8 mouse cellular contexts compared by ENCODE assay signal in genomic region chr1:170215590-170215989, GRCm38 (mm10). TPM values are rescaled to one million over a fixed set of nuclear protein-coding genes. Genes with fewer than 3 reads are reported as not detected.
DNase-seq lines count a peak whose midpoint lies in the region; ATAC-seq lines count a peak whose summit lies in the region.

No protein-coding gene starts in this region.

- no peak for DNase-seq in kidney, postnatal 14 days
- no peak for DNase-seq in adrenal gland, postnatal 10 days
- no peak for DNase-seq in layer of hippocampus, postnatal 14 days (ENCODE audit: low spot score in 2 of 2)

- 0 out of 2 replicates have a peak, but pooled peaks cover 4% of the 10 kb centered on the region for H3K27me3 ChIP-seq in kidney, embryonic 15.5 days
- peaks cover 3% of the 10 kb centered on the region for H3K27me3 ChIP-seq in hindbrain, embryonic 16.5 days (replicated peaks; ENCODE audit: control insufficient read depth, insufficient read depth, low read length)
- peaks cover 2% of the 10 kb centered on the region; the same call in 1 of the 2 replicates for H3K27me3 ChIP-seq in midbrain, embryonic 16.5 days (ENCODE audit: control insufficient read depth, insufficient read depth, low read depth, low read length)

- peak overlapping the region; percentile 85 for H3K4me3 ChIP-seq in kidney, embryonic 15.5 days (replicated peaks)
- H3K4me3 ChIP-seq in brown adipose tissue, adult 24 weeks (ENCODE audit: insufficient read depth, low read depth, low read length): peak overlapping the region; percentile 94
- H3K4me3 ChIP-seq in hindbrain, embryonic 16.5 days (ENCODE audit: low read length): peak overlapping the region; percentile 58
- peak overlapping the region; percentile 88 for H3K4me3 ChIP-seq in midbrain, embryonic 16.5 days (ENCODE audit: low read depth, low read length)

- H3K27ac ChIP-seq in kidney, embryonic 15.5 days: no peak overlapping the region
- no peak overlapping the region for H3K27ac ChIP-seq in brown adipose tissue, adult 24 weeks (replicated peaks; ENCODE audit: low read depth, low read length)
- H3K27ac ChIP-seq in hindbrain, embryonic 16.5 days (ENCODE audit: low read depth, low read length): no peak overlapping the region
- H3K27ac ChIP-seq in midbrain, embryonic 16.5 days (ENCODE audit: low read length): peak overlapping the region; percentile 81; the same call in 1 of the 2 replicates

- no peak for ATAC-seq in kidney, embryonic 15.5 days (replicated peaks; ENCODE audit: low FRiP score)
- ATAC-seq in hindbrain, embryonic 16.5 days: peak; percentile 5; the same call in 1 of the 2 replicates
- peak; percentile 34; the same call in 1 of the 2 replicates for ATAC-seq in midbrain, embryonic 16.5 days
- ATAC-seq in frontal cortex, adult (ENCODE audit: low TSS enrichment): no peak

- H3K4me2 ChIP-seq in kidney, embryonic 15.5 days: peak overlapping the region; percentile 66
- peak overlapping the region; percentile 55 for H3K4me2 ChIP-seq in hindbrain, embryonic 16.5 days (ENCODE audit: low read length)
- H3K4me2 ChIP-seq in midbrain, embryonic 16.5 days (ENCODE audit: low read length): peak overlapping the region; percentile 49

- H3K9me3 ChIP-seq in kidney, embryonic 15.5 days (replicated peaks): no peaks in the 10 kb centered on the region
- no peaks in the 10 kb centered on the region for H3K9me3 ChIP-seq in hindbrain, embryonic 16.5 days (ENCODE audit: control insufficient read depth, low read length)
- H3K9me3 ChIP-seq in midbrain, embryonic 16.5 days (replicated peaks; ENCODE audit: control insufficient read depth, low read length, poor library complexity, severe bottlenecking): no peaks in the 10 kb centered on the region

- no peak overlapping the region for H3K9ac ChIP-seq in kidney, embryonic 15.5 days
- no peak overlapping the region for H3K9ac ChIP-seq in hindbrain, embryonic 16.5 days (ENCODE audit: low read depth, low read length)
- H3K9ac ChIP-seq in midbrain, embryonic 16.5 days (ENCODE audit: low read depth, low read length): no peak overlapping the region

- H3K4me1 ChIP-seq in kidney, embryonic 15.5 days: peaks cover 9% of the 10 kb centered on the region
- H3K4me1 ChIP-seq in brown adipose tissue, adult 24 weeks (ENCODE audit: control insufficient read depth, insufficient read depth, insufficient read length, low read length): no peaks in the 10 kb centered on the region; the same call in 1 of the 2 replicates
- peaks cover 11% of the 10 kb centered on the region for H3K4me1 ChIP-seq in hindbrain, embryonic 16.5 days (ENCODE audit: control insufficient read depth, insufficient read depth, low read depth, low read length)
- peaks cover 9% of the 10 kb centered on the region for H3K4me1 ChIP-seq in midbrain, embryonic 16.5 days (ENCODE audit: control insufficient read depth, insufficient read depth, low read length)

- WGBS in kidney, embryonic 15.5 days: 77% methylated on average over 3 of the region's 3 CpGs
- 75% methylated on average over 3 of the region's 3 CpGs for WGBS in hindbrain, embryonic 16.5 days
- WGBS in midbrain, embryonic 16.5 days: 79% methylated on average over 3 of the region's 3 CpGs

- peaks cover 18% of the 10 kb centered on the region for H3K36me3 ChIP-seq in kidney, embryonic 15.5 days
- peaks cover 8% of the 10 kb centered on the region for H3K36me3 ChIP-seq in hindbrain, embryonic 16.5 days (ENCODE audit: control insufficient read depth, insufficient read depth, low read length)
- H3K36me3 ChIP-seq in midbrain, embryonic 16.5 days (ENCODE audit: control insufficient read depth, insufficient read depth, low read length): peaks cover 7% of the 10 kb centered on the region

RNA-seq across cellular contexts. Expression of gene Uhmk1, which starts 0.4 kb away (rescaled TPM):
- 8.3 and 8.7 TPM in 2 replicates for polyA plus RNA-seq in kidney, embryonic 15.5 days (2015; fragmentation: Nextera tagmentation; extraction: Ambion mirVana)
- polyA plus RNA-seq in brown adipose tissue, adult 24 weeks (2012; ENCODE audit: insufficient read depth, insufficient read length, missing spikeins): 32.6 and 42.6 TPM in 2 replicates
- 8.1 and 10.4 TPM in 2 replicates for polyA plus RNA-seq in hindbrain, embryonic 16.5 days (2015; fragmentation: Nextera tagmentation; extraction: Ambion mirVana)
- 9.6 and 9.7 TPM in 2 replicates for polyA plus RNA-seq in midbrain, embryonic 16.5 days (2015; fragmentation: Nextera tagmentation; extraction: Ambion mirVana)
- total RNA-seq in adrenal gland, postnatal 10 days (2021): 10 to 100 TPM; 47.5 to 48.9 TPM
- 100 to 1,000 TPM; 163 to 168 TPM for total RNA-seq in layer of hippocampus, postnatal 14 days (2021)

RNA-seq across cellular contexts. Expression of gene Sh2d1b2, which starts 17.0 kb away (rescaled TPM):
- not detected in 2 replicates for polyA plus RNA-seq in kidney, embryonic 15.5 days (2015; fragmentation: Nextera tagmentation; extraction: Ambion mirVana)
- polyA plus RNA-seq in brown adipose tissue, adult 24 weeks (2012; ENCODE audit: insufficient read depth, insufficient read length, missing spikeins): not detected in 2 replicates
- polyA plus RNA-seq in hindbrain, embryonic 16.5 days (2015; fragmentation: Nextera tagmentation; extraction: Ambion mirVana): 0.15 TPM in 1 of 2 replicates, not detected in the other
- not detected in 2 replicates for polyA plus RNA-seq in midbrain, embryonic 16.5 days (2015; fragmentation: Nextera tagmentation; extraction: Ambion mirVana)
- total RNA-seq in adrenal gland, postnatal 10 days (2021): not detected
- not detected for total RNA-seq in layer of hippocampus, postnatal 14 days (2021)

RNA-seq across cellular contexts. Expression of gene Uap1, which starts 40.8 kb away (rescaled TPM):
- polyA plus RNA-seq in kidney, embryonic 15.5 days (2015; fragmentation: Nextera tagmentation; extraction: Ambion mirVana): 52.2 and 56.4 TPM in 2 replicates
- 54.8 and 58.0 TPM in 2 replicates for polyA plus RNA-seq in brown adipose tissue, adult 24 weeks (2012; ENCODE audit: insufficient read depth, insufficient read length, missing spikeins)
- 65.0 and 65.4 TPM in 2 replicates for polyA plus RNA-seq in hindbrain, embryonic 16.5 days (2015; fragmentation: Nextera tagmentation; extraction: Ambion mirVana)
- 63.6 and 65.6 TPM in 2 replicates for polyA plus RNA-seq in midbrain, embryonic 16.5 days (2015; fragmentation: Nextera tagmentation; extraction: Ambion mirVana)
- total RNA-seq in adrenal gland, postnatal 10 days (2021): 10 to 100 TPM; 55.3 to 61.6 TPM
- total RNA-seq in layer of hippocampus, postnatal 14 days (2021): 10 to 100 TPM; 52.2 to 54.4 TPM

Comparison
In these comparisons a context has a peak if more than half of its experiments do, and no peak if none do; other contexts are left out.
1. ATAC-seq: peak in hindbrain, embryonic 16.5 days (single experiment) and midbrain, embryonic 16.5 days (single experiment); none in kidney, embryonic 15.5 days (single experiment) and frontal cortex, adult (single experiment).
2. Peak in every context shown above with its lines, with median percentiles within 50 percentile points of each other: H3K4me2 ChIP-seq and H3K4me3 ChIP-seq.